Mouse (Mus musculus) ovary, postnatal 36 days (tissue): ENCODE results near the gene Cldn12.

Source experiments
- DNase-seq: peaks from one replicate; pipeline ENCODE4 v3.0.0; 2022; ENCODE audit warnings: low spot score, mixed read lengths

Cldn12 gene

GRCm38 (mm10) chr5:5494269-5495005 lies 20.3 kb downstream of the Cldn12 start:
- no peak for DNase-seq

- DNase-seq: no peak
These were observed 22.6 kb downstream of the Cldn12 start for GRCm38 (mm10) chr5:5492163-5492562.

GRCm38 (mm10) chr5:5486071-5486470 lies 28.7 kb downstream of the Cldn12 start:
- DNase-seq: no peak

- no peak for DNase-seq
These were observed 31.4 kb downstream of the Cldn12 start for GRCm38 (mm10) chr5:5483254-5483858.

- no peak for DNase-seq
These were observed 33.1 kb downstream of the Cldn12 start for GRCm38 (mm10) chr5:5481662-5482061.

DNA sequence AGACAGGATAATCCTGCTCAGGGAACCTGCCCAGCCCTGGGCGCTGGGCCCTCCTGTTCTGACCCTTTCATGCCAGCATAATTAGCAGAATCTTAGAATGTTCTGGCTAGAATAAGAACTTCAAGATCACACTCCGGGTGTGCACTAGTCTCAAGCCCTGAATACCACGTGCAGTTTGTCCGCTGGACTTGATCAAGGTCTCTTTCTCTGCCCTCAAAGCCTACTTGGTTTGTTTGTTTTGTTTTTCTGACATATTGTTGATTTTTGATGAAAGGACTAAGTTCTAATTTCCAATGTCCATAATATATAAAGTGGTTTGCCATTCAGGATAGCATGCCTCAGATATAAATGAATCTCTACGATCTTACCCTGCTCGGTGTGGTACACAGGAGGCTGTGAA lies 35.7 kb downstream of the Cldn12 start, which contains the start of gene 1700015F17Rik:
Gene 1700015F17Rik (minus strand): TSS at position 101 of the 400 bp plus-strand sequence.
- DNase-seq: no peak

DNA sequence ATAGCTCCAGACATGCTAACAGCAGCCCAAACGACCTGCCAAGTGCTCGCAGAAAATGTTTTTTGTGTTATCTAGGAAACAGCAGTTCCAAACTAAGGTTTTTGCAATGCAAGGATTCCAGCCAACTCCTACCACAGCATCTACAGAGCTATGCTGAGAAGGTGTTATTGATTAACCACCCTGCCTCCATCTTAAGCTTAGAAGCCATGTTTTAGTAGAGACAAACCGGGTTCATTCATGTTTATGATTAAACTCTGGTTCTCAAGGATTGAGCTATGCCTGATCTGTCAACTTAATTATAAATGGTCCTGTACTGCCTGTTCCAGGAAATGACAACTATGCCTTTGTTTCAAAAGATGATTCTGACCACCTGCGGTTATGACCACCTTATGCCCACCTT lies 38.6 kb downstream of the Cldn12 start:
- DNase-seq: no peak

- no peak for DNase-seq
These were observed 49.5 kb downstream of the Cldn12 start for GRCm38 (mm10) chr5:5465256-5465655.
